Mouse (Mus musculus) cerebellum, adult 8-10 months (tissue): Measurements from ENCODE around the gene Negr1.

ENCODE experiments used
- DNase-seq: peaks from one replicate; pipeline ENCODE4 v3.0.0; 2022

Gene Negr1

DNA sequence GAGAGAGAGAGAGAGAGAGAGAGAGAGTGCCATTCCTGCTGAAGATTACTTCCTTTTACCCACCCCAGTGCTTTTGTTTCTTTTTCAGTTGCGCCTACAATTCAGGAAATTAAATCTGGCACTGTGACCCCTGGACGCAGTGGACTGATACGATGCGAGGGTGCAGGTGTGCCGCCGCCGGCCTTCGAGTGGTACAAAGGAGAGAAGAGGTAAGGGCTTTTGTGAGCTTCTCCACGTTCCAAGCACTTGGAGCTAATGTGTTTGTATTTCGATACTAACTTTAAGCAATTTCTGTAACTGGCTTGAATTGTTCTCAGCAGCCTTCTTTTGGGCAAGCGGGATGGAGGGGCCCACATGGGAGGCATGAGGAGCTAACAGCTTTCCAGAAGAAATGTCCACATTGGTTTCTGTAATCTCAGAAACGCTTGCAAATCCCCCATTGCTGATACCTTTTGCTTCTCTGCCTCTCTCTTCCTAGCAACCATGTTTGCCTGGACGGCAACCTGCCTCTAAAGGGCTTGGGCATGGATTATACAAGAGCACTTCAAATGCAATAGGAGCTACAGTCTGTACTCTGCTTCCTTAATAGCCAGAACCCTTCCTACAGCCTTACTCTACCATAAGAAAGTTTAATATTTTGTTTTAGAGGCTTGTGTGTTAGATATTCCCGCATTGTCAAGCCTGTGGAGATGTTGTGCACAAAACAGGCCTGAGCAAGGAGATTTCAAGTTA is 584.7 kb downstream of the Negr1 start:
- no peak for DNase-seq

DNA sequence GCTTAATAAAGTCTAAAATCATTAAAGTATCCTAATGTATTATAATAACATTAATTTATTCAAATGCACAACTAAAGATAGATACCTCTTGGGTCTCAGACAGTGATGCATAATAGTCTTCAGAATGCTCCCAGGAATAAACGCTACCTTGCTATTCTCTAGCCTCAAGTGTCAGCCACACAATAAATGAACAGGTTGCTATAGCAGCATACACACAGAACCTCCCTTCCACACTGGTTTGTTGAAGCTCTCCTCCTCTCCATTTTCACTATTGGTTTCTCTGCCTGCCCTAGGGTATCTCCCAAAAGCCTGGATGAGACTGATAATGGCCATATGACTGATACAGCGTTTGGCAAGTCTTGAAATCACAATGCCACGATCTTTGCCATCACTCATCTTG is 593.3 kb downstream of the Negr1 start:
- no peak for DNase-seq

DNA sequence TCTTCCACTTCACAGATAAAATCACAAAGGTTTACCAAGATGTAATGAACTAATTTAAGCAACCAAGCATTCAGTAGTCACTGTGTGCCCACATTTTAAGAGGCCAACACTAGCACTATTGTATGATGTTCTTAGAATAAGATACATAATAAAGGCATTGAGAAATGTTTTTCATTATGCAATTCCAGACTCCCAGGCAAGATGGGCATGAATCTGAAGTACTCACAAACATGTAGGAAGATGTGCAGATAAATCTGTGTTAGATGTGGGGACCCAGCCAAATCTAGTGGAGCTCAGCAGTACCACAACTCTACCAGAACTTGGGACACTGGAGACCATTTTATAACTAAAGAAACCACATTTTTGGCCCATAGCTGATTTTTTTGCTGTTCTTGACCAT is 593.9 kb downstream of the Negr1 start:
- DNase-seq, result no peak

DNA sequence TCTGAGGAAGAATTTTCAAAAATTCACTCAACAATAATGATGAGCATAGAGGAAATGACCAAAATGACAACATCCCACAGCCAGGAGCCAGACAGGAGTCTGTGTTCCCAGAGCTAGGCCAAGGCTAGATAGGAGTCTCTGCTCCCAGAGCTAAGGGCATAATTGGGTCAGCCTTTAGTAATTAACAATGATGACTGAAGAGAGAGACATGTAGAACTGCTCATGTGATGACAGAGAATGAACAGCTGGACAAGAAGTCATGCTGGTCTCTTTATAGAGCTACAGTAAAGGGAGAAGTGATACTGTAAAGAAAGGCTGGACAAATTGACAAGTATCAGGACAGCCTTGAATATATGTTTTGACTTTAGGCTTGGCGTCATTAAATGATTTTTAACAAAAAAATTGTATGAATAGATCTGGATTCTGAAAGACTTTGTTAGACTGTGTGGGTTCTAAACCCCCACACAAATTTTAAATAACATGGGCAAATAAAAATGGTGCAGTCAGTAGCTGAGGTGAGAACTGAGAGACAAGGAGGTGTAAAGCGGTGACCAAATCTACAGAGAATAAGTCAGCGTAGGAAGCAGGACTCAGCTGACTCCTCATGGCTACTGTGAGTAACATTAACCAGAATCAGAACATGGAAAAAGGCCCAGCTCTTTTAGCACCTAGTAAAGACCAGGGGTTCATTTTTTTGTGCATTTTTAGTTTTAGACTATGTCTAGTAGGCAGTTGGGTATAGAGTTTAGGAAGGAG is 603.4 kb downstream of the Negr1 start:
- no peak for DNase-seq

DNA sequence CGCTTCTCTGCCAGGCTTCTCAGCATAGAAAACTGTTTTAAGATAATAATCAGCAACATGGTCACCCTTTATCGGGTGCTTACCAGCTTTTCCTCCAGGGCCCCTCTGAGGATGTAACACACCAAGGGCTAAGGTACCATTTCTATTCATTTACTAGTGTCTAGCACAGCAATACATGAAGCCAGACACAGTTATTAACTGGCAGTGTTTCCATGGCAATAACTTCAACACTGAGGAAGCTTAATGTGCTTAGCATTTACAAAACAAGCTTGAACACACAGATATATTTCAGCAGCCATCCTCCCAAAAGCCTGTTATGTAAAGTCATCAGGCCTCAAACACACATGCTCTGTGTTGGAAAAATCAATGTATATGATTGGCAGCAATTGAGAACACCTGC is 620.4 kb downstream of the Negr1 start:
- no peak for DNase-seq

DNA sequence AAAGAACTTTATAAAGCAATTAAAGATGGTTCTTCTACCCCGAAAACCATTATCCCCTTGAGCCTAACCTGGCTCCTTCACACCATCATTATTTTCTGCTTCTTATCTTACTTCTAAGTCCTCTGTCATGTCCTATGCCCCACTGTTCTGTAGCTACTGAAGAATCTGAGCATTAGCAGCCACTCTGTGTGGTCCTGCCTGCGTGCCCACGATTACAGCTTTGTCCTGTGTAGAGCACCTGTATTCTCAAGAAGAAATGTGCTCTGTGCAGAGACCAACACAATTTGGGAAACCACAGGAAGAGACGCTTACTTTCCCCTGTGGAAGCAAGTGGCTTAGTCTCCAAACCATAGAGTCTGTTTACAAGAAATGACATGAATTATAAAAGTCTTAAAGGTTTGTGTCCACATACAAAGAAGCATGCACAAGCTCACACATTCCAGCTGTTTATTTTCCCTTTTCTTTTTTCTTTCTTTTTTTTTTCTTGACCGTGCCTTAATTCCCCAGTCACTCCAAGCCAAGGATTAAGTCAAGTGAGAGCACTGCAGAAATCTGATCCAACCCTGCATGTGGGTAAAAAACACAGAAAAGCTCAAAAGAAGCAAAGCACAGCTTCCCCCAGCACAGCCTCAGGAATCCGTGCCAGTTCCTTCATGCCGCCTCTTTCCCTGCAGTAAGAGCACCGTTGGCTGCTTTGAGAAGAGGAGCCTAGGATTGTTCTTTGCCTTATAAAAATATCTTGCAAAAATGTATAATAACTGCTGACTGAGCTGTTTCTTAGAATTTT is 627.5 kb downstream of the Negr1 start:
- DNase-seq, result no peak

DNA sequence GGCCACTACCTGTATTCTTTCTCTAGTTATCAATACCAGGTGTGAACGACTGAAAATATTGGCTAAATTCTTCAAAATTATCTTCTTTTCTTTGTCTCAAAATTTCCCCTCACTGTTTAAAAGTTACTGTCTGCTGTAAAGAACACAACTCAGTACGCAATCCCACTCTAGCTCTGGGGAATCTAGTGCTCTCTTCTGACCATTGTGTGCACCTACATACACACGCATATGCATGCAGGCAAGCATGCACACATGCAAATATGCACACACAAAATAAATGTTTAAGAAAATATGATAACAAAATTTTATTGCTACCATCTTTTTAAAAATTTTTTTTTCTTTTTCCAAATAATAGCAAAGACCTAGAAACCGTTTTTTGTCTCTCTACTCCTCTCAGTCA is 628.2 kb downstream of the Negr1 start:
- no peak for DNase-seq

DNA sequence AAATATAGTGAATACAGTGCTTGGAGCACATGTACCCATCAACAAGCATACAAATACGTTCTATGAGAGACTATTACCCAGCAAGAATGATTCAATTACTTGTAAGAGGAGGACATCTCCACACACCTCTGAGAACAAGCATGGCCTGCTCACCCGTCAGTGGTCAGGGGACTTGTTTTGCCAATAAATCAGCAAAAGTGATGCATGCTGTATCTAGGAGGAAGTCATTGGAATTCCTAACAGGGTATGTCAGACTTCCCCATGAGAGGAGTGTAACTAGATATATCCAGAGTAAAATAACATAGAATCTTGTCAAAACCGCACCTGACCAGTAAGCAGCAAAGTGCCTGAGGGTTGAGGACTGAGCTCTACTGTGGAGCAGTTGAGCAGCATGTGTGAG is 629.0 kb downstream of the Negr1 start:
- no peak for DNase-seq

DNA sequence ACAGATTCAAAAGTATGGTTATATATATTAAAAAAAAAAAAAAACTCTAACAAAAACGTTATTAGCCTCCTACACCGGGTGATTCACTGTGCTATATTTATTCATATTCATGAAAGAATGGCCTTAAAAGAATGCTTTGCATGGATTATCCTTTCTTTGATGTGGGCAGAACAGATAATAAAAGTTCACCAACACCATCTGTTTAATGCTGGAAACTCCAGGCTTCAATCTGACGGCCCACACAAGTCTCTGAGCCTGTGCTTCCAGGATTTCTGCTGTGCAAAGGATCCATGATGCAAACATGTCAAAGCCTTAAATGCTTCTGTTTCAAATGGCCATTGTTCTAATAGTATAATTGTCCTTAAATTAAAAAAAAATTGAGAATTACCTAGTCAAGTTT is 630.4 kb downstream of the Negr1 start:
- DNase-seq, result no peak

DNA sequence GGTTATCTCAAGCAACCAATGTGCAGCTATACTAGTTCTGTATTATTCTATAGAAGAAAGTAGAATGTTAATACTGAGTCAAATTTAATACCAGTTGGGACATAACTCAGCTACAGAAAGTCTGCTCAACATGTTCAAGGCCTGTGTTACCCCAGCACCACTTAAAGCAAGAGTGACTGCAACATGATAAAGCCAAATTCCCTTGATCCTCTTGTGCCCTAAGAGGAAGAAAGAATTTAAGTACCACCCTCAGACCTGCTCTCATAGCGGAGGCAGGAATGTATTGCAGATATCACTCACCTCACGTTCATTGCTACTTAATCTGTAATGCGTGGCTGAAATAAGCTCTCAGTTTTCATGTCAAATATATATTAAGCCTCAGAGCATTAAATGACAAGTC is 631.5 kb downstream of the Negr1 start:
- DNase-seq, result no peak

DNA sequence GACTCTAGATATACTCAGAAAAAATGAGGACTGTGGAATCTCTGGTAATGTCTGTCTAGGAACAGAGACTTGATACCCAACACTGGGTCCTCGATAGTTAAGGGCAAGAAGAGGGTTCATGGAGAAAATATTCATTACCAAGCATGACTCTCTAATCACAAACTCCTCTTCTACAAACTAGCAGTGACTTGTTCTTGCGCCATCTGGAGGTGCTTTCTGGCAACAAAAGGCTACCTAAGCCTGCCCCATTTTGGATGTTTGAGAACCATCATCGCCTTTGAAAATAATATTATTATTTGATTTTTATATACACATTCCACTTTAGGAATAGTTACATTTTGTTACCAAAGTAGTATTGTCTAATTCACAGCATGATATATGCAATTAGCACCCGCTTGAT is 637.1 kb downstream of the Negr1 start:
- DNase-seq, result no peak

DNA sequence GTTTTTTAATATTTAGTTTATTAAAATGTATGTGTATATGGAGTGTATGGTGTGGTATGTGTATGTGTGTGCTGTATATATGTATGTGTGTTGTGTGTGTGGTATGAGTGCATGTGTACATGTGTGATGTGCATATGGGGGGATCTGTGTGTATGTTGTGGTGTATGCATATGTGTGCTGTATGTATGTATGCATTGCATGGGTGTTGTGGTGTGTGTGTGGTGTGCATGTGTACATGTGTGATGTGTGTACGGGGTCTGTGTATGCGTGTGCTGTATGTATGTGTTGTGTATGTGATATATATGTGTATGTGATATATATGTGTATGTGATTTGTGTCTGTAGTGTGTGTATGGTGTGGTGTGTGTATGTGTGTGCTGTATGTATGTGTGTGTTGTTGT is 640.1 kb downstream of the Negr1 start:
- no peak for DNase-seq

DNA sequence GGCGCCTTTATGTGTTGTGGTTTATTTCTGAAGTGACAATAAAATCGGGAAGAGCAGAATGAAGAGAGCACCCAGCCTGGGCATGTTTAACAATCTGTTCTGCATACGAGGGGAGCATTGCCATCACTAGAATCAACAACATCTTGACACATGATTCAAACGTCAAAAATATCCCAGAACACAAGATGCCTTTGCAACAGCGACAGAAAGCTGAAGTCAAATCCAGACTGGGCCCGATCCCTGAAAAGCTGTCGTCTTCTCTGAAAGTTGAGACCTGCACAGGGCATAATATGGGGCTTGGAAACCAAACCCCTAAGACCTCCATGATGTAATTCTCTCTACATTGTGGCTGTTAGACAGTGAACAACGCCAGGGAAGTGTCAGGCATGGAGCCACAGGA is 642.0 kb downstream of the Negr1 start:
- no peak for DNase-seq

DNA sequence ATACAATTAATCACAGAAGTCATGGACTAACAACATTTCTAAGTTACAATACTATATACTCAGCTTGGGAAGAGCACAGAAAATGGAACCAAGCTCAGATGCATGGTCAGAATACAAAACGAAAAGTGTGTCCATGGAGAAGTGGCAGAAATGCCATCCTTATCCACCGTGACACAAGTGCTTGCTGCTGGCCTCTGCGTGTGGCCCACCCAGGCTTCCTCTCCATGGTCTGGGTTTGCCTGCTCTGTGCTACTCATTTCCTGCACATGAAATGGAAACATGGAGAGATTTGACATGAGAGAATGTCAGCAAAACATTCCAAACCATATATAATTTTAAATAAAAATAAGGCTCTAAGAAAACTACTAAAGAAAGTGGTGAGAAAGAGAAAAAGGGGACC is 645.2 kb downstream of the Negr1 start:
- no peak for DNase-seq

DNA sequence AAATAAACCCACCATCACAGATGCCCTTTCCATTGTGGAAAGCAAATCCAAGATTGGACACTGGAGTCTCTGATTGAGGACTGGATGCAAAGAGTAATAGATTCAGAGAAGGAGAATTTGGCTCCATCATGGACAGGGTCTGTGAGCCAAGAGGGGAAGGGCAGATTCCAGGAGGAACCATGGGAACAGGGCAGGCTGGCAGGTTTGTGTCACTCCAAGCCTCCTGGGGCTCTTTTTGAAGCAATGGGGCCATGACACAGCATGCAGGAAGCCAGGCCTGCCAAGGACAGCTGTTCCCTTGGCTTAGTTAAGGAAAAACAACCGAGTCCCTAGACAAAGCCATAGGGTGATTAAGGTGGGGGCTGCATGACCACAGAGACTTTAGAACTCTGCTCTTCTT is 647.4 kb downstream of the Negr1 start:
- peak; percentile 89 for DNase-seq

DNA sequence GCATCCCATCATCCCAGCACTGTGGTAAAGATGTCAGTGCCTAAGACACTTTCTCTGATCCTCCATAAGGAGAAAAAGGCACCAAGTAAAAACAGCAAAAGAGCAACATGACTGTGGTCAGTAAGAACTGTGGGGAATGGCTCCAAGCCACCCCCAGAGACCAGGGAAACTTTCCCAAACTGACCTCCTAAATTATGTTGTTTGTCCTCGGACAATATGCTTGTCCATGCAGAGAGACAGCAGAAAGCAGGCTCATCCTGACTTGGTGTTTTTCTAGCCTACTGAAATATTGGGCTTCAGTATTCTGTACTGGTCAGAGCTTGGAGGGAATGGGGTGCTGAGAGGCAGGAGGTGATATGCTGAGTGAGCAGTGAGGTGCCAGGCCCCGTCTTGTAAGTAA is 647.8 kb downstream of the Negr1 start:
- DNase-seq, result peak; percentile 86

DNA sequence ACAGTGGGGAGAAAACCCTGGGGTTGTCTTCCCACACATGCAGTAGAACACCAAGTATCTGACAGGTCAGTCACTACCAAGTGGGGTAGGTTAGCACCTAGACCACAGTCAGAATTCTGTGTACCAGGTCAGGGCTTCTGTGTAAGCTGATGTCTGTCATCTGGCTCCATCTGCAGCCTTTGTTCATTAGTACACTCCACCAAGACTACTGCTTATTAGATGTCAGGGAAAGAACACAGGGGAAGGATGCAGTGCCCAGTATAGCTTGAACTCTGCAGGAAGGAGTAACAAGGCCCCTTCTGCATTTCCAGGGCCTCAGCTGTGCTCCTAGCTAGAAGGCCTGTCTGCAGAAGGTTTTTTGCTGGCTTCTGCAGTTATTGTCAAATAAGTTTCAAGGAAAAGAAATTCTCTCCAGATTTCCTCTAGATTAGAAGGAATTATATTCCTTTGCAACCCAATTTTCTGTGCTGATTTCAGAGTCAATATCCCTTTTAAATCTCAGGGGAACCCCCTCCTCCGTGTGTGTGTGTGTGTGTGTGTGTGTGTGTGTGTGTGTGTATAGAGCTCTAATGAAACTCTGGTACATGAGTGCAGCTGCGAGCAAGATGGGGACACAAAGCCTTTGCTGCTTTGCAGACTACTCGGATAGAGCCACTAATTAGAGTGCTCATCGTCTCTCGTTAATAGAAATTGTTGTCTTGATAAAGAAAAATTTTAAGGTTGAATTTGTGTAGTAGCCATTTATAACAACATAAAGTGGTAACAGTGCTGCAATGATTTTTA is 654.5 kb downstream of the Negr1 start:
- DNase-seq, result no peak

DNA sequence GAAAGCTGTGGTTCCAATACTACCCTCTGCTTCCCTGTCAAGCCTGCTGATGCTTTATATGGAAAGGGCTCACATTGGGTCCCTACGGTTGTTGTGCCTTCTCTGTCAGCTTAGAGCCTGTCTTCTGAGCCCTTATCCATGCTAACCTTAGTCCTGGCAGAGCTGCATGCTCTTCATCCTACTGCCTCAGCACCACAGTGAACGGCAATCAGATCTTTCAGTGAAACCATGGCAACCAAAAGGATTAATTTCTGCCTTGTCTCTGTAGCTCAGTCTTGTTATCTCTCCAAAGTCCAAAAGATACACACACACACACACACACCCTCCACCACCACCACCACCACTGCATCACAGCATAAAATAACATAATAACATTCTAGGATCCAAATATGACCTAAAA is 656.2 kb downstream of the Negr1 start:
- no peak for DNase-seq

DNA sequence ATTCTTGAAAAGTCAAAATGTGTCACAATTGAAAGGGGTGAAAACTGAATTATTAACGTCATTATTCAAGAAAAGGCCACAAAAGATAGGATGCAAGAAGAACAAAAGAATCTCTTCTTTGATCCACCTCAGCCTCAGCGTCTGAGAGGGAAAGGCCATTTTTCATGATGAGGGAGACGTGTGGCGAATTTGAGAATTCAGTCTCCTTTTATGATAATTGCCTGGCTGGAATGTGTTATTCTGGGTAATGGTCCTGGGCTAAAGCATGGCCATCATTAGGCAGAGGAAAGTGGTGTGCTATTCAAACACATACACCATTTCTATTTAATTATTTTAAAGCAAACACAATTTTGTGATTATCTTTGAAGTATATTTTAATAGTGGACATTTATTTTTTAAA is 663.3 kb downstream of the Negr1 start:
- DNase-seq, result no peak

DNA sequence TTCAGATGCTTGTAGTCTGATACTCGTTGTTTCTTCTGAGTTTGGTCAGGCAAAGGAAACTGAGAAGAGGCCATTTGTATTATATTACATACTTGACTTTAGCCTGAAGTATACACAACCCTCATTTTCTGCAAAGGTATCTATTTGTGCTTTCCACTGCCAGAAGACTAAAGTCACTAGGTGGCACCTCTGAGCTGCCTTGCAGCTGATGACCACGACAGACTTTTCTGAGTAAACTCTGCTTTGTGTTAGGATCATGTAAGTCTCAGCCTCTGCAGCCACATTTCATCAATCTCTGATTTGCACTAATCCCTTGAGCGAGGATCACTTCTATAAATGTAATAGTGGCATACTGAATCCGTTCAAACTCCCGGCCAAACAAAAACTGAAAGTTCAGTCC is 671.1 kb downstream of the Negr1 start:
- peak; percentile 52 for DNase-seq

DNA sequence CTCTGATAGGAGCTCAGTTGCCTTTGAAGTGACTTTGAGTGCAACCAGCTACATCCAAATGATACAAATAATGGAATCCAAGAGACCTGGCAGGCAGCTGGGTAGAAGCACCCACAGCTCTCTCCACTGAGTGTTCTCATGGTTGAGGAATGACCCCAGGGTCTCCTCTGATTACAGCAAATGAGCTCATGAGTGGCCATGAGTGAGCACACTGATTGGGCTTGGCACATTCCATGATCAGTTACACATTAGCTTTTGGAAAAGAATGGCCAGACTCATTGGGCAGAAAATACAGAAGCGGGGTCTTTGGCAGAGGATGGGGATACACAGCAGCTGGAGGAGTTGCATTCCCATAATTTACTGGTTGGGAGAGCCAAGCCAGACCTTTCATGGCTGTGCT is 678.6 kb downstream of the Negr1 start:
- DNase-seq, result no peak

DNA sequence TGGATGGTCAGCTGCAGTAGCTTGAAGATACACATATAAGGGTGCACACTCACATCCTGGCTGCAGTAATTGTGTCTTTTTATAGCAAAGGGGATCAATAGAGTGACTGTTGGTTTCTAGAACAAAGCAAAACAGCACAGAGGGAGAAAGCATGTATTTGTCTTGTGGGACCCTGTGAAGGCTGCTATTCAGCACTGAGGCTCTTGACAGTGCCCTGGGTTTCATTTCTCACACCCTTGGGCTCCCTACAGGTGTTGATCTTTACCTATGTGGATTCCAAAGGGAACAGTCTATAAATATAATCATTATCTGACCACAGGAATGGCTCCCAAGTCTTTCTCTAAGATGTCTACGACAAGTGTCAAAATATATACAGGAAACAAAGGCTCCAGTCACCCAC is 693.9 kb downstream of the Negr1 start:
- no peak for DNase-seq

DNA sequence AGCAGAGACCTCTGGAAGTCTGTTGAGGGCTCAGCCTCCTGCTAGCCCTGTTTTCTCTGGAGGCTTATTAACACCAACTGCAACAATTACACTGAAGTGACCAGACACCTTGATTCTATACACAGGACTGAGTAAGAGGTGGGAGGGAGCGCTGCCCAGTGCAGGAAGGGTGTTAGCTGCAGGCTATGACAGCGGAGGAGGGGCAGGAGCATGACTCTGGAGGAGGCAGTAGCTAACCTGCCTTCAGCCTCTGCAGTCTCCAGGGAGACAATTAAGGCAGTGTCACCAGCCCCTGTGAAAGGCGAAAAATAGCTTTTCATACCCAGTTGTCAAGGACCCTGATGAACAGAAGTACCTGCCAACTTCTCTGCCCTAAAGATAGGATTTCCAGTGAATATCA is 694.3 kb downstream of the Negr1 start:
- DNase-seq, result no peak
